Mouse (Mus musculus) forebrain, embryonic 10.5 days (tissue): ENCODE results near the gene Robo1. TPM values are rescaled to one million over a fixed set of nuclear protein-coding genes. Genes with fewer than 3 reads are reported as not detected.
A peak's percentile ranks its signal among the peaks of the same experiment; 100 is the strongest.

ENCODE experiments used
- DNase-seq: peaks from one replicate; pipeline ENCODE4 v3.0.0-alpha.2; 2017; ENCODE audit warnings: low spot score; ENCODE audit errors: extremely low spot score
- H3K27ac ChIP-seq: fragments of 300-500 bp; sonication (generic); 2 replicates; pipeline ENCODE4 v1.5.1; 2016; ENCODE audit warnings: mild to moderate bottlenecking
- H3K27me3 ChIP-seq: fragments of 300-500 bp; sonication (generic); 2 replicates; pipeline ENCODE4 v1.6.1; 2016; ENCODE audit warnings: mild to moderate bottlenecking; ENCODE audit not compliant: poor library complexity, severe bottlenecking
- H3K36me3 ChIP-seq: fragments of 300-500 bp; sonication (generic); replicated peaks from 2 replicates; pipeline ENCODE4 v1.6.1; 2016; ENCODE audit warnings: mild to moderate bottlenecking, moderate library complexity
- H3K4me1 ChIP-seq: fragments of 300-500 bp; sonication (generic); 2 replicates; pipeline ENCODE4 v1.6.1; 2016
- H3K4me3 ChIP-seq: fragments of 300-500 bp; sonication (generic); 2 replicates; pipeline ENCODE4 v1.5.1; 2016; ENCODE audit warnings: mild to moderate bottlenecking, moderate library complexity
- H3K9me3 ChIP-seq: fragments of 300-500 bp; sonication (generic); 2 replicates; pipeline ENCODE4 v1.6.1; 2016; ENCODE audit warnings: mild to moderate bottlenecking, moderate library complexity
- WGBS: fragments of 180-500 bp; shearing (Covaris S2); methylation state at CpG from one replicate; pipeline ENCODE4 v1.1.7; 2016; 5-methylcytosine and 5-hydroxymethylcytosine counted together
- polyA plus RNA-seq: library from polyadenylated mRNA; unstranded; fragments of >200 nt; fragmentation: Nextera tagmentation; extraction: Ambion mirVana; gene quantifications from 2 replicates; pipeline ENCODE4 v1.2.1, GENCODE M21; 2016

Gene Robo1
- polyA plus RNA-seq, 1 experiment from 2014 or later, result 22.0 TPM

DNA sequence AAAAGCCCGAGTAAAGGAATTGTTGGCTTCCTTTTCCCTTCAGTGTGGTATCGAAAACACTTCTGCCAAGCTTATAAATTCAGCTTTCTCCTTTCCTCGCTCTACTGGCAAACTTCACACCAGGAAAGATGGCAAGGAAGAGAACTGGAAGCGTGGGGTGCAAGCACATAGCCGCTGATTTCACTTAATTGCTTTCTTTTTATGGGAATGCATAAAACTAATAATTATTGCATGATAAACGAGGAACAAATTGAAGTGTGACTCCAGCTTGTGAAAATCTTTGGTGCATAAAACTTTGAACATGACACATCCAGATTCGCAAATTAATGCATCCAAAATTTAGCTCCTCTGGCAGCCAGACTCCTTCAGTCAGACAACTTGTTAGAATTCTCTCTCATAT is 659.4 kb downstream of the Robo1 start:
- Histone ChIP-seq H3K27me3 (no peaks in the 10 kb centered on the region), H3K36me3 (peaks cover 13% of the 10 kb centered on the region), H3K4me3 (no peak overlapping the region), H3K4me1 (no peaks in the 10 kb centered on the region), H3K9me3 (peaks cover 4% of the 10 kb centered on the region; the same call in 1 of the 2 replicates), H3K27ac (no peak overlapping the region)
- WGBS, result 90% methylated on average over 7 of the region's 7 CpGs
- DNase-seq, result no peak

- H3K9me3 ChIP-seq, result no peaks in the 10 kb centered on the region
- no peak overlapping the region for H3K27ac ChIP-seq
- 86% methylated on average over 7 of the region's 7 CpGs for WGBS
- H3K4me1 ChIP-seq, result no peaks in the 10 kb centered on the region
- H3K36me3 ChIP-seq, result 0 out of 2 replicates have a peak, but pooled peaks cover 7% of the 10 kb centered on the region
- no peak overlapping the region for H3K4me3 ChIP-seq
- DNase-seq, result no peak
- H3K27me3 ChIP-seq, result no peaks in the 10 kb centered on the region
These were observed 661.9 kb downstream of the Robo1 start for GRCm38 (mm10) chr16:72969990-72970389.

DNA sequence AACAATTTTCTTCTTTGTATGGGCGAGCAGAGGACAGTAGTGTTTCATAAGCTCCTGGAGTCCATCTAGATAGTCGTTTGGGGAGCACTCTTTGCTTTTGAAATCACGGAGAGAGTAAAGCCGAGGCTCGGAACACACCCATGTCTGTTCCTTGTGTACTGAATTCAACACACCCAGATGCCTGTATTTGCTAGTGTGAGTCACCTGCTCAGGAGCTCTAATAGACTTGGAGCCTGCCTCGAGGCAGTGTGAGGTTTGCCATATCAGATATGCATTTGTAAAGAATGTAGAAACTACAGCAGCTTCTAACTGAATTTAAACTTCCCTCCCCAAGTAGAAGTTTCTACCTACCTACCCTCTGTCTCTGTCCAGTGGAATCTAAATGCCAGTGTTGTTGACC is 665.6 kb downstream of the Robo1 start:
- WGBS, result 91% methylated on average over 6 of the region's 6 CpGs
- no peak for DNase-seq
- Histone ChIP-seq H3K4me3 (no peak overlapping the region), H3K27me3 (no peaks in the 10 kb centered on the region), H3K36me3 (0 out of 2 replicates have a peak, but pooled peaks cover 7% of the 10 kb centered on the region), H3K4me1 (peaks cover 9% of the 10 kb centered on the region), H3K27ac (no peak overlapping the region), H3K9me3 (no peaks in the 10 kb centered on the region)

GRCm38 (mm10) chr16:72974681-72975080 is 666.6 kb downstream of the Robo1 start:
- Histone ChIP-seq H3K9me3 (no peaks in the 10 kb centered on the region), H3K4me3 (no peak overlapping the region), H3K27me3 (no peaks in the 10 kb centered on the region), H3K27ac (no peak overlapping the region), H3K4me1 (peaks cover 9% of the 10 kb centered on the region), H3K36me3 (0 out of 2 replicates have a peak, but pooled peaks cover 7% of the 10 kb centered on the region)
- WGBS, result 94% methylated on average over 4 of the region's 4 CpGs
- no peak for DNase-seq

DNA sequence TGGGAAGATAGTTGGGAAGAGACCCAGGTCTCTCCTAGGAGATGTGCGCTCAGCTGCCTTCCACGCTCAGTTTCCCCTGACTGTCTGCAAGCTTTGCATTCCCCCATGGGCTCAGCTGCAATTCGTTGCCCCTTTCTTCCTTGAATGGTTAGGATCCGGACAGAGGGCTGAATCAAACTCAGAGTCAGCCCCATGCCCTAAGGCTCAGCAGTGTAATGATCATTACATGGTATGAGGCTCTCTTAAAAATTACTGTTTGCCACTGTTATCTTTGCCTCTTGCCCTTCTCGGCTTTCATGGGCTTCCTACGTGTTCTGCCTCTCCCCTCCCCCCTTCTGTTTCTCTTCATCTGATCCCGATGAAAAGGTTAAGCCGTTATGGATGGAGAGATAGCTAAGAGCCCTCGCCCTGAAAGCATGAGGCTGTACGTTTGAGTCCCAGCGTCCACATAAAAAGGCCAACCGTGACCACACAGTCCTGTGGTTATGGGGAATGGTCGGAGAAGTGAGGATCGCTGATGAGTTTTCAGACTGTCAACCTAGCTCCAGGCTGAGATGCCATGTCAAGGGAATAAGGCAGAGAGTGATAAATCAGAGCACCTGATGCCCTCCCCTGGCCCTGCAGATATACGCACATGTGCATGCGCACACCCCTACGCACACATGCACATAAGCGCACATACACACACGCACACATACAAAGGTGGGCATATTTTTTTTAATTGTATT is 668.9 kb downstream of the Robo1 start:
- 72% methylated on average over 19 of the region's 19 CpGs for WGBS
- Histone ChIP-seq H3K27ac (no peak overlapping the region), H3K36me3 (0 out of 2 replicates have a peak, but pooled peaks cover 4% of the 10 kb centered on the region), H3K9me3 (no peaks in the 10 kb centered on the region), H3K4me3 (no peak overlapping the region), H3K27me3 (no peaks in the 10 kb centered on the region), H3K4me1 (peaks cover 9% of the 10 kb centered on the region)
- DNase-seq, result no peak

GRCm38 (mm10) chr16:72979407-72980219 is 671.5 kb downstream of the Robo1 start:
- Histone ChIP-seq H3K9me3 (no peaks in the 10 kb centered on the region), H3K4me1 (peaks cover 9% of the 10 kb centered on the region), H3K27me3 (no peaks in the 10 kb centered on the region), H3K4me3 (no peak overlapping the region), H3K36me3 (no peaks in the 10 kb centered on the region), H3K27ac (no peak overlapping the region)
- peak; percentile 72 for DNase-seq
- WGBS, result 34% methylated on average over 8 of the region's 8 CpGs

GRCm38 (mm10) chr16:72990376-72991167 is 682.5 kb downstream of the Robo1 start:
- Histone ChIP-seq H3K4me1 (peaks cover 13% of the 10 kb centered on the region), H3K27ac (no peak overlapping the region), H3K36me3 (peaks cover 6% of the 10 kb centered on the region), H3K27me3 (no peaks in the 10 kb centered on the region), H3K9me3 (no peaks in the 10 kb centered on the region), H3K4me3 (no peak overlapping the region)
- DNase-seq, result no peak
- 91% methylated on average over 21 of the region's 21 CpGs for WGBS

DNA sequence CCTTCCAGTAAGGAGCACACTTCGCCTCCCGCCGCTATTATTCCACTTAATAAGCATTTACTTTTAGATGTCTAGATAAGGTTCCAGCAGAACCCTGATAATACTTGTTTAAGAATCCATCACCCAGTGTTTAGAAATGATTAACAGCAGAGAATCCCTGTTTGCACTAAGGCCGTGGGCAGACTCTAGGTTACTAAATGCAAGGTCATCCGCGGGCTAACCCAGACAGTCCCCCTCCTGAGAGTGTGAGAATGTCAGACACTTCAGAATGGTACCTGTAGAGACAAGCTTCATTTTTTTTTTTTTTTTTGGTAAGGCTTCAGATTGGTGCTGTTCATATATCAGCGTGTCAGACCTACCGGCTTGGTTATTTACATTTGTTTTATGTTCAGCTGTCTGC is 685.1 kb downstream of the Robo1 start:
- no peaks in the 10 kb centered on the region for H3K9me3 ChIP-seq
- WGBS, result 87% methylated on average over 8 of the region's 8 CpGs
- DNase-seq, result no peak
- no peaks in the 10 kb centered on the region for H3K27me3 ChIP-seq
- no peak overlapping the region for H3K4me3 ChIP-seq
- no peak overlapping the region for H3K27ac ChIP-seq
- peaks cover 6% of the 10 kb centered on the region for H3K36me3 ChIP-seq
- H3K4me1 ChIP-seq, result peaks cover 27% of the 10 kb centered on the region

DNA sequence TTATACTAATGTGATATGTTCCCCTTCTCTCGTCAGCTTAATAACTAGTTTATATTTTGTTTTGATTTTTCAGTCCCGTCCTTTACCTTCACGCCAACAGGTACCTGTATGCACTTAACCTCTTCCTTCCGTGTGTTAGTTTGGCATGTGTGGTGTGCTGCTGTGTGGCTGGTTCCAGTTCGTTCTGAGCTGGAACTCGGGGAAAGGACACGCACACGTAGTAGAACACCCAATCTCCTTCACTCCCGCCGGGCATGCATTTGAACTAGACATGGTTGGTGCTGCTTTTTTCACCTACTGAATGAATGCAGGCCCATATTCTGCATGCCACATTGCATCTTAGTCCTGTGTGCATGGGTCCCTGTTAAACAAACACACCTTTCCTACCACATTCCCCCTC is 685.5 kb downstream of the Robo1 start:
- Histone ChIP-seq H3K9me3 (no peaks in the 10 kb centered on the region), H3K4me3 (no peak overlapping the region), H3K27me3 (no peaks in the 10 kb centered on the region), H3K27ac (no peak overlapping the region), H3K36me3 (peaks cover 6% of the 10 kb centered on the region), H3K4me1 (peaks cover 27% of the 10 kb centered on the region)
- WGBS, result 96% methylated on average over 10 of the region's 10 CpGs
- no peak for DNase-seq

- Histone ChIP-seq H3K4me3 (no peak overlapping the region), H3K27me3 (no peaks in the 10 kb centered on the region), H3K36me3 (peaks cover 5% of the 10 kb centered on the region), H3K4me1 (peaks cover 27% of the 10 kb centered on the region), H3K9me3 (no peaks in the 10 kb centered on the region), H3K27ac (no peak overlapping the region)
- peak; percentile 66 for DNase-seq
- WGBS, result 34% methylated on average over 8 of the region's 8 CpGs
These were observed 687.3 kb downstream of the Robo1 start for GRCm38 (mm10) chr16:72995251-72995954.

DNA sequence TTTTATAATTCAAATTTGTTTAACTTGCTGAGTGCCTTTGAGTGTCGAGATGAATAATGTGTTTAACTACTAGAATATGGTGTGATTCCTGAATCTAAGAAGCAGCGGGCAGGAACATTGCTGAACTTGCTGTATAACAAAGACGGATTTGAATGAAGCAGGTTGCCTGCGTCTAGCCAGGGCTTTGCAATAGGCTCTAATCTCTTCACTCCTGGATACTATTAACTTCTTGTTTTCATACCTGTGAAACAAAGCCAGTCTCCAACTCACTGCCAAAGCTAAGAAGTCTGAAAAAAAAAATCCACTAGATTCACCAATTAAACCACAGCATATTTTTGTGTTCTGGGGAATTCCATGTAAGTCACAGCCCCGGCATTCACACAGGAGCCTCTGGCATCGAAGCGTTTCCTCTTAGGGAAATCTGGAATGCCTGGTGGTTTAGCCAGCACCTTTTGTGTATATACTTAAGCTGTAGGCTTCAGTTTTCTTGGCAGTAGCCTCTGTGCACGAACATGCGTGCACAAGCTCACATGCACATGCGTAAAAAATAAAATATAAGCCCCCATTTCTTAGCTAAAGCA is 687.9 kb downstream of the Robo1 start:
- H3K4me3 ChIP-seq, result no peak overlapping the region
- H3K36me3 ChIP-seq, result no peaks in the 10 kb centered on the region
- H3K27me3 ChIP-seq, result no peaks in the 10 kb centered on the region
- 56% methylated on average over 10 of the region's 10 CpGs for WGBS
- no peak for DNase-seq
- peaks cover 27% of the 10 kb centered on the region for H3K4me1 ChIP-seq
- H3K9me3 ChIP-seq, result no peaks in the 10 kb centered on the region
- H3K27ac ChIP-seq, result peak overlapping the region; percentile 25; the same call in 1 of the 2 replicates

DNA sequence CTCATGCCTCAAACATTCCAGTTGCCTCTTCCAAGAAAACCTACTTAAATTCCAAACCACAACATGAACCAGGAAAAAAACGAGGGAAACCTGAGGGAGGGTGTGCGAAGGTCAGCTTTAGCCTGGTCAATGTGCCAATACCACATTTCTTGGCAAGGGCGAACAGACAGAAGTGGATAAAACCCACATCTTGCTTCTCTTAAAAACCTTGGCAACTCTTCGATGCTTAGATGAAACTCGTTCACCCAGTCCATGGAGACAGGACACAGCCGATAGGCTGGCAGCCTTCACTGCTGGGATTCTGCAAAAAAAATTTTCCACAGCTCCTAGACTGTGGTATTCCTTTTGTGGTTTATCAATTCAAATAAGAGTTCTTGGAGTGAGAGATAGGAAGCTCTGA is 690.6 kb downstream of the Robo1 start:
- Histone ChIP-seq H3K4me1 (peaks cover 17% of the 10 kb centered on the region), H3K9me3 (no peaks in the 10 kb centered on the region), H3K27ac (no peak overlapping the region), H3K36me3 (no peaks in the 10 kb centered on the region), H3K4me3 (no peak overlapping the region), H3K27me3 (no peaks in the 10 kb centered on the region)
- no peak for DNase-seq
- 93% methylated on average over 6 of the region's 6 CpGs for WGBS
